Mouse (Mus musculus) limb, embryonic 13.5 days (tissue): ENCODE measurements at regions not wholly inside any gene's neighbourhood (a gene's known extent, or its start where the extent isn't known, plus 50 kb on each side); places are given as distances from the start of the nearest gene placed in this dataset.
A peak's percentile ranks its signal among the peaks of the same experiment; 100 is the strongest.

ENCODE experiments used
- ATAC-seq: fragments of 200-750 bp; cut with Nextera tagmentation; 2 replicates; pipeline ENCODE4 v1.8.0; 2017; ENCODE audit warnings: low read depth, moderate number of reproducible peaks, moderate TSS enrichment; ENCODE audit not compliant: low FRiP score
- H3K27ac ChIP-seq: fragments of 300-500 bp; sonication (generic); 2 replicates; pipeline ENCODE4 v1.5.1; 2015; ENCODE audit warnings: inconsistent platforms, mild to moderate bottlenecking, moderate library complexity
- H3K27me3 ChIP-seq: fragments of 300-500 bp; sonication (generic); 2 replicates; pipeline ENCODE4 v1.6.1; 2015; ENCODE audit warnings: mild to moderate bottlenecking, inconsistent platforms
- H3K36me3 ChIP-seq: fragments of 300-500 bp; sonication (generic); 2 replicates; pipeline ENCODE4 v1.6.1; 2015; ENCODE audit warnings: inconsistent platforms, mild to moderate bottlenecking, moderate library complexity
- H3K4me1 ChIP-seq: fragments of 300-500 bp; sonication (generic); 2 replicates; pipeline ENCODE4 v1.6.1; 2015; ENCODE audit warnings: inconsistent platforms
- H3K4me2 ChIP-seq: fragments of 300-500 bp; sonication (generic); replicated peaks from 2 replicates; pipeline ENCODE4 v1.6.1; 2015; ENCODE audit warnings: inconsistent platforms, mild to moderate bottlenecking, moderate library complexity
- H3K4me3 ChIP-seq: fragments of 300-500 bp; sonication (generic); 2 replicates; pipeline ENCODE4 v1.5.1; 2015; ENCODE audit warnings: moderate library complexity, mild to moderate bottlenecking, inconsistent platforms
- H3K9ac ChIP-seq: fragments of 300-500 bp; sonication (generic); 2 replicates; pipeline ENCODE4 v1.6.1; 2015; ENCODE audit warnings: mild to moderate bottlenecking, inconsistent platforms
- H3K9me3 ChIP-seq: fragments of 300-500 bp; sonication (generic); 2 replicates; pipeline ENCODE4 v1.6.1; 2016; ENCODE audit warnings: inconsistent platforms
- WGBS: fragments of 180-500 bp; shearing (Covaris S2); methylation state at CpG from one replicate; pipeline ENCODE4 v1.1.7; 2015; 5-methylcytosine and 5-hydroxymethylcytosine counted together

- Histone ChIP-seq H3K4me1 (no peaks in the 10 kb centered on the region), H3K36me3 (no peaks in the 10 kb centered on the region), H3K27me3 (no peaks in the 10 kb centered on the region), H3K4me2 (no peak overlapping the region), H3K9me3 (no peaks in the 10 kb centered on the region), H3K27ac (no peak overlapping the region), H3K4me3 (no peak overlapping the region), H3K9ac (no peak overlapping the region)
- ATAC-seq: no peak
Observed at GRCm38 (mm10) chr9:32923925-32924324, 287.9 kb downstream of the Ets1 start.

- H3K27me3 ChIP-seq: no peaks in the 10 kb centered on the region
- ATAC-seq: no peak
- no peaks in the 10 kb centered on the region for H3K36me3 ChIP-seq
- H3K27ac ChIP-seq: no peak overlapping the region
- H3K4me1 ChIP-seq: no peaks in the 10 kb centered on the region
- no peaks in the 10 kb centered on the region for H3K9me3 ChIP-seq
- no peak overlapping the region for H3K4me3 ChIP-seq
- H3K4me2 ChIP-seq: no peak overlapping the region
- H3K9ac ChIP-seq: no peak overlapping the region
- 90% methylated on average over 7 of the region's 7 CpGs for WGBS
Observed at GRCm38 (mm10) chr9:32924333-32924886, 288.4 kb downstream of the Ets1 start.

GRCm38 (mm10) chr9:32925036-32925435 lies 289.0 kb downstream of the Ets1 start:
- no peaks in the 10 kb centered on the region for H3K27me3 ChIP-seq
- no peak overlapping the region for H3K4me2 ChIP-seq
- no peak overlapping the region for H3K27ac ChIP-seq
- no peak overlapping the region for H3K4me3 ChIP-seq
- no peaks in the 10 kb centered on the region for H3K9me3 ChIP-seq
- no peaks in the 10 kb centered on the region for H3K36me3 ChIP-seq
- H3K9ac ChIP-seq: no peak overlapping the region
- ATAC-seq: no peak
- no peaks in the 10 kb centered on the region for H3K4me1 ChIP-seq
- WGBS: 89% methylated on average over 6 of the region's 6 CpGs

GRCm38 (mm10) chr9:32925720-32926595 lies 289.9 kb downstream of the Ets1 start:
- WGBS: 79% methylated on average over 12 of the region's 12 CpGs
- ATAC-seq: no peak

GRCm38 (mm10) chr9:32927656-32928055 lies 291.6 kb downstream of the Ets1 start:
- Histone ChIP-seq H3K9me3 (no peaks in the 10 kb centered on the region), H3K4me3 (no peak overlapping the region), H3K4me2 (no peak overlapping the region), H3K36me3 (no peaks in the 10 kb centered on the region), H3K4me1 (peaks cover 13% of the 10 kb centered on the region), H3K27me3 (no peaks in the 10 kb centered on the region), H3K27ac (no peak overlapping the region), H3K9ac (no peak overlapping the region)
- ATAC-seq: no peak
- 95% methylated on average over 1 of the region's 1 CpGs for WGBS

More at GRCm38 (mm10) chr9:32925720-32926595, 289.9 kb downstream of the Ets1 start:
- Histone ChIP-seq H3K4me3 (no peak overlapping the region), H3K9me3 (no peaks in the 10 kb centered on the region), H3K4me2 (no peak overlapping the region), H3K4me1 (peaks cover 1% of the 10 kb centered on the region), H3K27ac (no peak overlapping the region), H3K27me3 (no peaks in the 10 kb centered on the region), H3K36me3 (no peaks in the 10 kb centered on the region), H3K9ac (no peak overlapping the region)

GRCm38 (mm10) chr9:32928289-32929000 lies 292.4 kb downstream of the Ets1 start:
- no peaks in the 10 kb centered on the region for H3K9me3 ChIP-seq
- H3K4me1 ChIP-seq: peaks cover 17% of the 10 kb centered on the region
- 93% methylated on average over 8 of the region's 8 CpGs for WGBS
- no peaks in the 10 kb centered on the region for H3K36me3 ChIP-seq
- H3K27ac ChIP-seq: no peak overlapping the region
- no peak overlapping the region for H3K4me3 ChIP-seq
- H3K9ac ChIP-seq: no peak overlapping the region
- no peak overlapping the region for H3K4me2 ChIP-seq
- no peaks in the 10 kb centered on the region for H3K27me3 ChIP-seq
- ATAC-seq: no peak

- Histone ChIP-seq H3K36me3 (no peaks in the 10 kb centered on the region), H3K4me3 (no peak overlapping the region), H3K9me3 (no peaks in the 10 kb centered on the region), H3K27me3 (no peaks in the 10 kb centered on the region), H3K9ac (no peak overlapping the region), H3K4me2 (no peak overlapping the region), H3K27ac (no peak overlapping the region), H3K4me1 (peaks cover 17% of the 10 kb centered on the region)
- 85% methylated on average over 1 of the region's 1 CpGs for WGBS
- ATAC-seq: no peak
Observed at GRCm38 (mm10) chr9:32929331-32929730, 293.3 kb downstream of the Ets1 start.

GRCm38 (mm10) chr9:32929826-32930225 lies 293.8 kb downstream of the Ets1 start:
- H3K27ac ChIP-seq: no peak overlapping the region
- no peaks in the 10 kb centered on the region for H3K27me3 ChIP-seq
- ATAC-seq: no peak
- no peak overlapping the region for H3K4me3 ChIP-seq
- no peak overlapping the region for H3K4me2 ChIP-seq
- 97% methylated on average over 3 of the region's 3 CpGs for WGBS
- no peaks in the 10 kb centered on the region for H3K9me3 ChIP-seq
- no peak overlapping the region for H3K9ac ChIP-seq
- H3K36me3 ChIP-seq: no peaks in the 10 kb centered on the region
- peaks cover 17% of the 10 kb centered on the region for H3K4me1 ChIP-seq

GRCm38 (mm10) chr9:32931266-32932005 lies 295.4 kb downstream of the Ets1 start:
- no peaks in the 10 kb centered on the region for H3K36me3 ChIP-seq
- H3K27me3 ChIP-seq: no peaks in the 10 kb centered on the region
- no peaks in the 10 kb centered on the region for H3K9me3 ChIP-seq
- WGBS: 39% methylated on average over 10 of the region's 10 CpGs
- peak overlapping the region; percentile 17; the same call in 1 of the 2 replicates for H3K4me2 ChIP-seq
- H3K4me3 ChIP-seq: no peak overlapping the region
- no peak overlapping the region for H3K9ac ChIP-seq
- H3K27ac ChIP-seq: 0 out of 2 replicates have a peak overlapping the region, but pooled peaks have one; percentile 28
- ATAC-seq: peak; percentile 44
- H3K4me1 ChIP-seq: peaks cover 19% of the 10 kb centered on the region

- no peak overlapping the region for H3K27ac ChIP-seq
- no peak for ATAC-seq
Observed at GRCm38 (mm10) chr9:32933237-32934071, 297.4 kb downstream of the Ets1 start.

GRCm38 (mm10) chr9:32934436-32934835 lies 298.4 kb downstream of the Ets1 start:
- 0 out of 2 replicates have a peak, but pooled peaks cover 3% of the 10 kb centered on the region for H3K27me3 ChIP-seq
- H3K4me3 ChIP-seq: no peak overlapping the region
- no peak overlapping the region for H3K27ac ChIP-seq
- peaks cover 22% of the 10 kb centered on the region for H3K4me1 ChIP-seq
- H3K4me2 ChIP-seq: no peak overlapping the region
- no peak overlapping the region for H3K9ac ChIP-seq
- WGBS: 21% methylated on average over 1 of the region's 1 CpGs
- no peaks in the 10 kb centered on the region for H3K9me3 ChIP-seq
- ATAC-seq: no peak
- no peaks in the 10 kb centered on the region for H3K36me3 ChIP-seq

More at GRCm38 (mm10) chr9:32933237-32934071, 297.4 kb downstream of the Ets1 start:
- H3K4me2 ChIP-seq: no peak overlapping the region
- H3K4me1 ChIP-seq: peaks cover 22% of the 10 kb centered on the region
- H3K9me3 ChIP-seq: no peaks in the 10 kb centered on the region
- no peaks in the 10 kb centered on the region for H3K36me3 ChIP-seq
- no peak overlapping the region for H3K9ac ChIP-seq
- H3K4me3 ChIP-seq: no peak overlapping the region
- H3K27me3 ChIP-seq: 0 out of 2 replicates have a peak, but pooled peaks cover 3% of the 10 kb centered on the region
- WGBS: 65% methylated on average over 7 of the region's 7 CpGs
